Mouse (Mus musculus) lung, adult 2 months (tissue): ENCODE measurements around the gene Chd6.

Source experiments
- CTCF ChIP-seq: fragments of 200-500 bp; IDR thresholded peaks from 2 replicates; pipeline ENCODE4 v1.5.1; 2011; ENCODE audit warnings: mild to moderate bottlenecking, low read length, control low read depth; ENCODE audit not compliant: insufficient read depth
- POLR2A ChIP-seq: fragments of 200-500 bp; IDR thresholded peaks from 2 replicates; pipeline ENCODE4 v1.6.1; 2011; ENCODE audit warnings: low read depth, mild to moderate bottlenecking, control low read depth, low read length, borderline replicate concordance; ENCODE audit errors: extremely low read depth

DNA sequence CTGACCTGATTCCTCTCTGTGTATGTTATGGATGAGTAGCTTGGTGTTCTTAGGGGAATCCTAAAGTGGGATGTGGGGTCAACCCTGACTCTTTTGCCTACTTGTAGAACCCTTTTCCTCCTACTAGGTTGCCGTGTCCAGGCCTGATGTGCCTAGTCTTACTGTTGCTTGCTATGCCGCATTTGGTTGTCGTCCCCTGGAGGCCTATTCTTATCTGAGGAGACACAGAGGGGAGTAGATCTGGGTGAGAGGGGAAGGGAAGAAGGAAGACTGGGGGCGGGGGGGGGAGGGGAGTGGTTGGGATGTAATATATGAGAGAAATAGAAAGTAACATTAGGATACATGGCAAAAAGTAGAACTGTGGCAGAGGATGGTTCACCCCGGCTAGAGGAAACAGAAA, 33.3 kb downstream of the Chd6 start:
- TF ChIP-seq CTCF: no peak
- no peak for TF ChIP-seq POLR2A
